Mouse (Mus musculus) layer of hippocampus, postnatal 25 days (tissue): ENCODE results near the gene Dlg5. TPM values are rescaled to one million over a fixed set of nuclear protein-coding genes. Genes with fewer than 3 reads are reported as not detected.

Source experiments
- DNase-seq, 2 experiments: peaks; one replicate each; pipeline ENCODE4 v3.0.0; 2022; ENCODE audit warnings: mixed read lengths in 2 of 2, low spot score in 1 of 2; ENCODE audit errors: extremely low spot score in 1 of 2
- total RNA-seq, 2 experiments: library from RNA; stranded (reverse); gene quantifications; 2 replicates each; pipeline ENCODE4 v1.2.3; 2021

Gene Dlg5
- total RNA-seq, 2 experiments from 2014 or later = 52.0 to 54.3 TPM

DNA sequence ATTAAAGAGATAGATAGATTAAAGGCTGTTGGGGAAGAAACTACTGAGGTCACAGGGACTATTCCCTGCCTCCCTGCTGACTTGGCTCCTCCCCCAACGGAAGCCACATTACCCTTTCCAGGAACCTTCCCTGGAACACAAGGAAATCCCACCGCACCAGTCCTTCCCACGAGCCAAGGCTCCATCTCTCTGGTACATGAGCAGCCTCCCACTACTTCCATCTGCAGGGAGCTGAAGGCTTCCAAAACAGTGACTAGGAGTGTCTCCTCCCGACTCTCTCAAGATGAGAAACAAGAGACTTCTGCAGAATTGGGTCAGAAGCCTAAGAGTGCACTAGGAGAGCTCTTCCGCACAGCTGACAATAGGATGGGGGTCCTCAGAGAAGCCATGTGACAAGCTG lies 47.9 kb downstream of the Dlg5 start:
- DNase-seq = no peak

DNA sequence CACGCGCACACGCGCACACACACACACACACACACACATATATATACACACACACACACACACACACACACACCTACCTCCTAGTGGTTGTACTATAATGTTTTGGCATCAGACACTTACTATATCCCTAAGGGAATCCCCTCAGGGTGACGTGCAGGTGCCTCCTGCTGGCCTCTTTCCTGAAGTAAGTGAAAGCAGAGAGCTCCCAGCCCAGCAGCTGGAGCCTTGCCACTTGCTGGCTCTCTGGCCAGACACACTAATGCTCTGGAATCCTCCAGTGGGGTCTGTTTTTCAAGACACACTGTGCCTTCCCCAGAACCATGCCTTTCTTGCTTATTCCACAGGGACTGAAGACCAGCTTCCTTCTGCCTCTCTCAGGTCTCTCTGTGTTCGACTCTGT lies 48.8 kb downstream of the Dlg5 start:
- no peak for DNase-seq

DNA sequence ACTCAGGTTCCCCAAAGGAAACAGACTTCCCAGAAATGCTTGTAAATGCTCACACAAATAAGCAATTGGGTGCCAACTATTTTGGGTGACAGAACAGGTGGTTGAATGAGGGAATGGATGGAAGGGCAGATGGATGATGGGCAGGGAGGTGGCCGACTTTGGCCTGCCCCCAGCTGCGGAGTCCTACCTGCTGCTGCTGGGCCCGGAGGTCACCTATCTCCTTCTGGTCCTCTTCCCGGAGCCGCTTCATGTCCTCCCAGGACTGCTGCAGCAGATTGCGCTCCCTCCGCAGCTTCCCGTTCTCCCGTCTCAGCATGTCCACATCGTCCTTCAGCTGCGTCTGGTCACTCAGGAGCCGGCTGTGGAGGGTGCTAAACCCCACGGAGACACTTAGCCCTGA lies 55.6 kb downstream of the Dlg5 start:
- DNase-seq = no peak

DNA sequence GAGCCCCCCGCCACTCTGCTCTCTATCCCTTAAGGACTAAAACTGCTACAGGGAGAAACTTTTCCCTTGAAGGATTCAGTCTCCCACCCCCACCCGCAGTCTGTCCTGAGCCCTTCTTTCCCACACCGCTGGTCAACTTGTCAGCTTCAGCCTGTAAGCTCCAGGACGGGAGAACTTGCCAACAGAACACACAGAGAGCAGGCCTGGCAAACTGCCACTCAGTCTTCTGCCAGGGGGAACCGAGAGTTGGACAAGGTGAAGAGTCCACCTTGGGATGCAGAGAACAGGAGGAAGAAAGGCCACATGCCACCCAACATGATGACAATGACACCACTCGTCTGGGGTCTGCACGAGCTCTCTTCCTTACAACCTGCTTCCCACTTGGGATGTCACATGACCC lies 56.1 kb downstream of the Dlg5 start:
- no peak for DNase-seq

DNA sequence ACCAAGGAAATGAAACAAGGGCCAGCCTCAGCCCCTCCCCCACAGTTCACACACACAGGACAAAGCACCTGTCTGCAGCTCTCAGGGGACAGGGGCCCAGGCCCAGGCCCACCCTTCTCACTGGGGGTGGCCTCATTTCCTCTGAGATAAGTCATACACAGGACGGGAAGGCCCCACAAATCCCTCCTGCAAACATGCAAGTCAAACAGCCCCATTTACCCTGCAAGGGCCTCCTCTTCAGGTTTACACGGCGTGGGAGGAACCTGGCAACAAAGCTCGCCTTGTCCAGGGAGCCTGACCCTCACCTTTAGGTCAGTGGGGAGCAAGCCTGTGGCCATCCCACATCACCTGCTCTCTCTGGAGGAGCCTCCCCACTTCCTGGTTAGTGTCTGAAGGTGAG lies 60.2 kb downstream of the Dlg5 start:
- DNase-seq = no peak

DNA sequence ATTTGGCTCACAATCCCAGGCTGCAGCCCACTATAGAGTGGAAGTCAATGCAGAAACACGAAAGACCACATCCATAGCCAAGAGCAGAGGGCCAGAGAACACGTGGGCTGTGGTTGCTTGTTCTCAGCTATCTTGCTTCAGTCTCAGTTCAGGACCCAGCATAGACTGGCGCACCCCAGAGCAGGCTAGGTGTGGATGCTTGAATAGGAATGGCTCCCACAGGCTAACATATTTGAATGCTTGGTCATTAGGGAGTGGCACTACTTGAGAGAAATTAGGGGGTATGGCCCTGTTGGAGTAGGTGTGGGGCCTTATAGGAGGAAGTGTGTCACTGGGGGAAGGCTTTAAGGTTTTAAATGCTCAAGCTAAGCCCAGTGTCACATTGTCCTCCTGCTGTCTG lies 62.8 kb downstream of the Dlg5 start:
- no peak for DNase-seq

DNA sequence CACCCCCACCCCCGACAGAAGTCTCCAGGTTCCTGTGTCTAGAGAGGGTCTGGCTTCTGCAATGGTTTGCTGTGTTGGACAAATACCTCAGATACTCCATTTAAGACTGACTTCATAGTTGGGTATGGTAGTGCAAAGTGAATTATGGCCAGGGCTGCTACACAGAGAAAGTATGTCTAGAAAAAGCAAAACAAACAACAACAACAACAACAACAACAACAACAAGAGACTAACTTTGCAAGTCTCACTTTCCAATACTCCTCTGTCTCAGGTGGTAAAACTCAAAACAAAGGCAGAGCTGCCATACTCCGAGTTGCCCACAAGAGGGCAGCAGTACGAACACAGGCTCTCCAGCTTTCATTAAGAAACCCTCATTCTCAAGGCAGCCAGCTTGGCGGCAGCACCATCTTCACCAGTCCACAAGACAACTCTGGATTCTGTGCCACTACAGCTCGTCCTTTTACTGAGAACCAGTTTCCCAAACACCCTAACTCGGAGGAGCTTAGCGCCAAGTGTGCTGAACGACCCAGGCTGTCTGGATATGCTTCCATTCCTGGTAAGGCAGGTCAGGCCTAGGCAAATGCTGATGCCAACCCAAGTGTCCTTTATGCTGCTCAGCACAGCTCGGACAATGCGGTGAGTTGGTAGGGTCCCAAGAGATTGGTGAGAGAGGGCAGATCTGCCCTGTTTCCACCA lies 63.8 kb downstream of the Dlg5 start:
- peak; percentile 50 to 67 for DNase-seq

DNA sequence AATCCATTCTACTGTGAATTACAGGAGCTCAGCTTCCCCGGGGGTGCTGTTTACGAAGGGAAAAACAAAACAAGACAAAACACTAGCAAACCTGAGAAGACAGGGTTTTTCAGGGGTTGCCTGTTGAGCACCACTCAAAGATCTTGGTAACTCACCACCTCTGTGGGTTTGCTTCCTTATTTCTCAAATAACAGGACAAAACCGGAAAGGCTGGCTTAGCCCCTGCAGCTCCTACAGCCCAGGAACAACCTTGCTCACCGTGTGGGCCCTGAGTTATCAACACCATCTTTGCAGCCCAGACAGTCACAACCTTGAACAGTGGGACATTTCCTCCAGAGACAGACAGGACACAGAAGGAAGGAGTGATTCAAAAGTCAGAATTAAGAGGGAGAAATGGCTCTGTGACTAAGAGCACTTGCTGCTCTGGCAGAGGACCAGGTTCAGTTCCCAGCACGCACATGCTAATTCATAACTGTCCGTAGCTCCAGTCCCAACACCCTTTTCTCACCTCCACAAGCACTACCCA lies 66.2 kb downstream of the Dlg5 start:
- no peak for DNase-seq

DNA sequence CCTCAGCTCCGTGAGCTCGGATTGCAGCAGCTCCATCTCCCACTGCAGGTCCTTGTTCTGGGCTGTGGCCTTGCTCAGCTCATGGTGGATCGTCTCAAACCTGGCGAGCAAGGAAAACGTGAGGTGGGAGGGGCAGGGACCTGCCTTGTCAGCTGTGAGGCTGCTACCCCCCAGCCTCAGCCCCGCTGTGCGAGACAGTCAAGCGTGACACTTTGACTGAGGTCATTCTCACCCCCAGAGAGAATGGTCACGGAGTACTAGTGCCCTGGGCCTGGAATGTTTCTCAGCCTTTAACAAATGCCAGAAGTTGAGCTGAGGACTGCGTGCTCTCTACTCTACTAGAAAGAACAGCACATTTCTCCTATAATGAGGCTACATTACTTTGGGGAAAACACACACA lies 69.1 kb downstream of the Dlg5 start:
- no peak for DNase-seq

DNA sequence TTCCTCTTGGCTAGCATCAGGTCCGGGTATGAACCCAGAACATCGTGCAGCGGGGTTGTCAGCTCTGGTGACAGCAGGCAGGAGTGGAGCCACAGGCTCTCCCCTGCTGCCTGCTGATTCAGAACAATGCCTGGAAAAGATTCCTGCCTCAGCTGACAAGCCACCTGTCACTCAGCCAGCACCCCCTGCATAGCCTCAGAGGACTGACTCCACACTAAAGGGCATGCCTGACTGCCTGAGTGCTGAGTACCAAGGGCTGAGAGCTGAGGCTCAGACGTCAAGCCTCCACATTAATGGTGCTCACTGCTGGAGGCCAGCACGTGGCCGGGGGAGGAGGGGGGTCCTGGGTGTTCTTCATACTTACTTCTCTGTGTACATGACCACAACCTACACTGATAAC lies 72.4 kb downstream of the Dlg5 start:
- no peak for DNase-seq

DNA sequence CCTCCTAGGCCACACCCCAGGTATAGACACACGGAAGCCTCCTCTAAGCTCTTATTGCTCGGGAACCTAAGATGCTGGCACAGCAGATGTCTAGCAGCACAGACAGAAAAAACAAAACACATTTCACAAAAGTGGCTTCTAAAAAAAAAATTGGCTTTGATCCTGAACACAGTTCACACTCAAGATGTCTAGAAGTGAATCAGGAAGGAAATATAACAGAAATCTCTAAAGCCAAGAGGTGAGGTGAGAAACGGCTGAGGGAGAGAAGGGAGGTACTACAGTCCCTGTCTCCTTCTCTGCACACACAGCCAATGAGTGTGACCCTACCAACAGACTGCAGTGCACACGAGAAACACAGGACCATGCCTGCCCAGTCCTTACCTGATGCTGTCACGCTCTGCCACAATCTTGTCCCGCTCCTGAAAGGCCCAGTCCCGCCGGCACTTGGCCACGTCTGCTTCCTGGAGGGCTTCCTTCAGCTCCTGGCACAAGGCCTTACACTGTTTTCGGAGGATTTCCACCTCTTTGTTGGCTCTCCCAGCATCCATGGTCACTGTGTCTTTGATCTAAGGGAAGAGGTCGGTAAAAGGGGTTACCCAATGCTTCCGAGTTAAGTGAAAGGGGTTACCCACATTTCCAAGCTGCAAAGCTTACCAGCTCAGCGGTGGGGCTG lies 73.9 kb downstream of the Dlg5 start:
- DNase-seq = no peak

DNA sequence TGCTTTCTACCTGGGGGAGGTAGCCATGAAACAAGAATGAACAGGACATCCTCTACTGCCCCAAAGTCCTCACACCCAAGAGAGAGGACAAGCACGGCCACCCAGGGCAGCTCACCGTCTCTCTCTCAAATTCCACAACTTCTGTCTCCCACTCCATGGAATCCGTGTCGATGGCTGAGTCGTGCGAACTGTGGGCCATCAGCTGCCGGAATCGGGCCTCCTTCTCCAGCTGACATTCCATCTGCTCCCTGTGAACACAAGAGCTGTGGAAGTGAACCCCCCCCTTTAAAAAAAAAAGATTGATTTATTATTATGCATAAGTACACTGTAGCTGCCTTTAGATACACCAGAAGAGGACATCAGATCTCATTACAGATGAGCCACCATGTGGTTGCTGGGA lies 79.7 kb downstream of the Dlg5 start:
- DNase-seq = peak in 1 of 2 experiments; percentile 33

DNA sequence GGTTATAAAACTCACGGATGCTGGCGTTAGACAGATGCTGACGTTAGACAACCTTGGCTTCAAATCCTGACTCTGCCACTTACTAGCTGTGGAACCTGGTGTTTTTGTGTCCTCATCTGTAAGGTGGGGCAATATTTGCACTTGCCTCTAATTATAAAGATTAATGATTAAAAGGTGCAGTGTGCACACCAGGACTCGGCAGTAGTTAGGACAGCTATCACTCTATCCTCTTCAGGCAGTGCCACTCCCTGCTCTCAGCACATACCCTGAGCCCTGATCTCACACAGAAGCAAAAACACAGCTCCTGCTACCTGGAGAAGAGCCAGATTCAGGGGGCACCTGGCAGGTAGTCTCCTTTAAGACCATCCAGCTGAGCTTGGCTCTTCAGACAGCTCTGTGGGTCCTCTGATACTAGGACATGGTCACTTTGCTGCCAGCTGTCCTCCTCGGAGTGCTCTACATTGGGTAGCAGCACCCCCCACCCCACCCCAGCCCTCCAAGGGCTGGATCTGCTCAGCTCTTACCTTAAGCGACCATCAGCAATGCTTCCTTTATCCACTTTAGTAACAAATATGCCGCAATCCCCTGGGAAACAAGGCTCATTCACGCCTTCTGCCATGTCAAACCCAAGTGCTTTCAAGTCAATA lies 80.9 kb downstream of the Dlg5 start:
- no peak for DNase-seq

DNA sequence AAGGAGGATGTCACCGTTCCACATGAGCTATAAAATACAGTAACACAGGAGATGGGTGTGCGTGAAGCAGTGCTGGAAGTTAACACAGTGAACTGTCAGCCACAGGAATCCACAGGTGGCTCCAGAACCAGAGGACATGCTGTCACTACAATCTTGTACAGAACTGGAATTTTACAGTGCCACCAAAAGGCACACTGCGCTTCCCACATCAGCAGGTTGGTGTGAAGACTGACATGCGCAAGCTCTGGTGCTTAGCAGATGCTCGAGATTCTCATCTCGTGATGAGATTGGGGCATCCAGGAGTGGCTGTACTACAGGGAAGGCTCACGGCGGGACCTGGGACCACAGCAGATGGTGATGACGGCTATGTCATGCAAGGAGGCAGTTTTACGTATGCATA lies 82.9 kb downstream of the Dlg5 start:
- DNase-seq = no peak

DNA sequence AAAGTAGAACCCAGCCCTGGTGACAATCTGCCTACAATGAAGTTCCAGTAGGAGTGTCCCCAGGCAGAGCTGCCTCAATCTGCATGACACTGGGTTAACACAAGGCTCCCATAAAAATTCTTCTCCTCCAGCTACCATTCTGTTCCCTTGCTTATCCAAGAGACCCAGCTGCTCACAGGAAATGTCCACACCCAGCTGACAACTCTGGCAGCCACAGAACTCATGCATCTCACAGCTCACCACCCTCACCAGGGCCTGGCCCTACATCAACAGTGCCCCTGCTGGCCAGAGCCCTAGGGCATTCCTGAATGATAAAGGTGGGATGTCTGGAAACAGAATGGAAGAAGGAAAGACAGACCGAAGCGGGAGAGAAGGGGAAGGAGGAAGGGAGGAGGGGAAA lies 96.8 kb downstream of the Dlg5 start:
- DNase-seq = no peak

DNA sequence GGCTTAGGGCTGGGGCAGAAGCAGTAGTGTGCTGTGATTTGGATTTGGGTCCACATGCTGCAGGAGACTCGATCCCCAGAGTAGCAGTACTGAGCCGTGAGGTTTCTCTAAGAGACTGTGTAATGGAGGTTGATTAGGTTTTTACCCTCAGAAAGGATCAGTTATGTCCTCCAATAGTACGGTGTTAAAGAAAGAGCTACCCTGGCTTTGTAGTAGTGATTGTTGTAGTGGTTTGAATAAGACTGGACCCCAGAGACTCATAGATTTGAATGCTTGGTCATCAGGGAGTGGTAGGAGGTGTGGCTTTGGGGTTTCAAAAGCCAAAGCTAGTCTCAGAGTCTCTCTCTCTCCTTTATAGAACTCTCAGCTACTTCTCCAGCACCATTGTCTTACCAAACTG lies 100.9 kb downstream of the Dlg5 start:
- DNase-seq = no peak

DNA sequence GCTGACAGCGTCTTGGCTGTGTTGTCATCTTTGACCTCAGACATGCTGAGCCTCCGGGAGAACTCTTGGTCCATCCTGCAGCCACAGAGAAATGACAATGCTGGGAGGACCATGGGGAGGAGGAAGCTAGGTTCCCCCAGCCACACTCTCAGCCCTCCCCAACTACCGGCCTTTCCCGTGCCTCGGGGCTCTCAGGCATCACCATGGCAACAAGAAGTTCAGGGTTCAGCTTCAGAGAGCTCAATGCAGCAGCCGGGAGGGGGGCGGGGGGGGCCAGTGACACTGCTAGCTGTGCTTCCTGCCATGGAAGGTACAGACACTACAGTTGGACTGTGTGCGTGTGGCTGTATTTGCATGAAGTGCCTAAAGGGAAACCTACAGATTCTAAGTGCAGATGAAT lies 101.3 kb downstream of the Dlg5 start:
- DNase-seq = no peak

DNA sequence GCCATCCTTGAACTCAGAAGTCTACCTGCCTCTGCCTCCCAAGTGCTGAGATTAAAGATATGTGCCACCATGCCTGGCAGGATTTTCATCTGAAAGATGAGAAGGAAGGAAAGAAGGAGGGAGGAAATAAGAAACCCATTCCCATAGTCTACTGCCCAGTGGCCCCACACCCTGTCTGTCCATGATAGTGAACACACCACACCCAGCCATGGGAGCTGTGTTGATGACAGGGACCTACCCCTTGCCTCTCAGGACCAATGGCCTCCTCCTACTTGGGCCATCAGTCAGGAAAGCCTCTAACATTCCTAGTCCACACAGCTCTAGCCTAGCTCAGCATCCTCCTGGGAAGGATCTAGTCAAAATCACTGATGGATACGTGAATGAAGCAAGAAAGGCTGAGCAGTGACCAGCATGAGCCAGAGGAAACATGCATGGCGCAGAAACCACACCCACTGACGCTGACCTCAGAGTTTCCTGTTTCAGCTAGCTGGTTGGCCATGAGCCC lies 102.7 kb downstream of the Dlg5 start:
- no peak for DNase-seq

DNA sequence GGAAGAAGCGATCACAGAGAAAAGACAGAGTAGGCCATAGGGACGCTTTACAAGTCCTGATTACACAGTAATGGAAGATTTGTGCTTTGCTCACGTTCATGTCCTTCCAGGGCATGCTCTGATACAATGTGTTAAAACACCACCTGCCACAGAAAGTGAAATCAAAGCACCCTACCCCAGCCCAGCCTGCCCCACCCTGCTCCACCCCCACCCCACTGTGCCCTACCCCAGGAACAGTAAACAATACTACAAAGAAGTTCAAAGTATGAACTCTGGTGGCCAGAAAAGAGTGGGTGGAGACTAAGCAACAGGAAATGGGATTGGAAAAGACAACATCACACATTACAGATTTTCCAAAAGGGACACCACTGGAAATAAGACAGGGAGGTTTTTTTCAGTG lies 104.0 kb downstream of the Dlg5 start:
- DNase-seq = no peak

DNA sequence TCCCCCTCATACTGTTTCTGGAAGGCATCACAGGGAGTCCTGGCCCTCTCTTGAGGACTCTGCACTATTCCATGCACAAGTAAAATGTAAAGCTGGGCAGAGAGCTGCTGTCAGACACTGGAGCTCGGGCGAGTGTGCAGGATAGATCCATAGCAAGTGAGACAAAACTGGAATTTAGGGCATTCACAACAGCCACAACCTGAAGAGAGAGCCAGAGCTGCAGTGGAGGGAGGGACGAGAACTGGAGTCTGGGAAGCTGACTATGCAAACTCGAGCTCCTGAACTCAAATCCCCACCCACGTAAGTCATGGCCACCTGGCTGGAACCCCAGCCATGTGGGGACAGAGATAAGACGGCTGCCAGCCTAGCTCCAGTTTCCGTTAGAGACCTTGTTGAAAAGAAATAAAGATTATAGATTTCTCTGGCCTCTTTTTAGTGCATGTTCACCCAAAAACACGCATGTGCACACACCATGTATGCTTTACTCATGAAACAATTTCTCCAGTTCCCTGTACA lies 105.4 kb downstream of the Dlg5 start:
- no peak for DNase-seq

DNA sequence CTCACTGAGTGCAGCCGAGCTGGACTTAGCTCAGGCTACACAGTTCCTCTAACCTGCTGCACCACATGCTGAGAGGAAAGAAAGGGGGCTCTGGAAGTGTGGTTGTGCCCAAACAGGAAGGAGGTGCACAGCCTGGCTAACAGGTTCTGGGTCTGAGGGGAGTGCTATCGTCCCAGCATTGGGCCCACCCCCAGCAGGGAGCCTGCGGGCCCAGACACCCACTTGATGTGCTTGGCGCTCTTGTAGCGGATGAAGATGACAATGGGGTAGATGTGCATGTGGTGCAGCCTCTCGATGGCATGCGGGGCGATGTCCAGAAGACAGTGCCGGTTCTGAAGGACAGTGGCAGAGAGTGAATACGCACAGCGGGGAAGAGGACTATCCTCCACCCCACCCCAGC lies 108.8 kb downstream of the Dlg5 start:
- no peak for DNase-seq
